Mouse (Mus musculus) left cerebral cortex, adult 11 months (tissue): ENCODE data around the gene Smad9.
"Not testable (repeated sequence)": the region's sequence is repeated elsewhere in the genome, so short reads cannot be mapped to it uniquely, and the experiment has no call there.

ENCODE experiments used
- DNase-seq: peaks from one replicate; pipeline ENCODE4 v3.0.0; 2022; ENCODE audit warnings: low spot score

The Smad9 gene

DNA sequence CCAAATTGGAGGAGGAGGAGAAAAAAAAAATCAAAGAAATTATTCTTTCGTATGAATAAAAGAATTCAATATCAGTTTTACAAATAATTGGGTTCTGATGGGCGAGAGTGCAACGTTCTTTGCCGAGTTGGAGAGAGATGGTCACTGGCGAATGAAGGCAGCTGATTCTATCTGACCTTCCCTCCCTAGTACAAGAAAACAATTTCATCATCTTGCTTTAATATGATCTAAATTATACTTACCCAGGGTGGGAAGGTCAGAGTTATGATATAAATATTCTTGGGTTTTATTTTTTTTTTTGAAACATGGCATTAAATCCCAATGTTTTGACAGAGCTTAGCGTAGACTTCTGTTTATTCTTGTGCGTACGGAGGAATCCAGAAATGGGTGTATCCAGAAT is 2.1 kb downstream of the Smad9 start:
- no peak for DNase-seq

DNA sequence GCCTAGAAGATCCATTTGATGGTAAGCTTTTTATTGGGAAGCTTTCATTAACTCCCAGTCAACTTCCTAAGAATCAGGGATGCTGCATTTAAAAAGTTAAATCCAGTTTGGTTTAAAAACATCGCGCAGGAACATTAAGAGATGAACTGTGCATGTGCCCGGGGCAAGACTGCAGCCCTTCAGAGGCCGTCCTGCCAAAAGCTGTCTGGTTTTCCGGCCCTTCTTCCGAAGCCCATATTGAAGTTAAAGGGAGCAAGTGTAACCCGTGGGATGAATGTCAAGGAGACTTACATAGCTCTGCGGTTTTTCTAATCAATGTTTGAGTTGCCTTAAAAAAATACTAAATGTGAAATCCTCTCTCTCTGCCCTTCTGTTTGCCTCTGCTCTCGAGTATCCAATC is 3.8 kb downstream of the Smad9 start:
- DNase-seq: no peak

DNA sequence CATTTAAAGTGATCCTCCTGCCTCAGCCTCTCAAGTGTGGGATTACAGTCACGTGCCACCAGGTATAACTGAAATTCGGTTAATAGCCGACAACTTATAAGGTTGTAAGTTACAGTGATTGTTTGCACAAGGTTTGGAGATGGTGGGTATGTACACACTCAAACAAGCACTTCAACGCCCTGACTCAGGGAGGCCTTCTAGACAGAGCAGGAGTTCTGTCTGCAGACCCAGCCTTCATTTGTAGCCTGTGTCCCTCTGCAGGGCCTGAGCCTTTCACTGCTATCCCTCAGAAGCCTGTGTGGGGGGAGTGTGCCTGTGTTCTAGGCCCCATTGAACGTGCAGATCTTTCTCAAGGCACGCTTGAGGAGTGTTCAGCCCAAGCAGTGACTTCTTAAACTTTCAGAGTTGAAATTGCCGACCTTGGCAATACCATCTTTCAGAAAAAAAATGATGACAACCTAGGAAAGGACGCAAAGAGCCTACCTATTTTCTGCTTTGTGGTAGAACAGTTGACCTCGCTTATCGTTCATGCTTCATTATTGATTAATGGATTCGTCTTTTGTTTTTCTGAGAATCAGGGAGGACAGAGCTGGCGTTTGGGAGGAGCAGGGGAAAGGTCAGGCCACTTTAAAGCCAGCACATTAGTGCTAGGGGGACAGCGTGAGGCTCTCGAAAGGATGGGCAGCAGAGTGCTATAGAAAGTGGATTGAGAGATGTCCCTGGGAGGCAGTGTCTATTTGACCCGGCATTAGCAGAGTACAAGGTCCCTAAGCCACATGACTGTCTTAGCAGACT is 5.1 kb downstream of the Smad9 start:
- DNase-seq: no peak

DNA sequence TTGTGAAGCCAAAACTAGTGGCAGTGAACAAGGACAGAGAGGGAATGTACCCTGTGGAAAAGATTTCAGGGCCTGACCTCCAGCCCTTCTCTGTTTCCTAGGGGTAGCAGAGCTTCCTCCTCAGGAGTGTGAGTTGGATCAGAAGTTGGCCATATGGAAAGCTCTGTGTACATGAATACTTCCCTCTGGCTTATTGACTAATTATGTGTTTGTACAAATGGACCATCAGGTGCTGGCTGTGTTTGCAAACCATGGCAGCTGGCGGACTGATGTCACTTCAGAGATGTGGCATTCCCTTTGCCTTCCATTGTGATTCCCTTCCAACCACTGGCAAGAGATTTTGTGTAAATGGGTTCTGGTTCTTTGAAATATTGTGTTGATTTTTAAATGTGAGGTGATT is 5.9 kb downstream of the Smad9 start:
- no peak for DNase-seq

DNA sequence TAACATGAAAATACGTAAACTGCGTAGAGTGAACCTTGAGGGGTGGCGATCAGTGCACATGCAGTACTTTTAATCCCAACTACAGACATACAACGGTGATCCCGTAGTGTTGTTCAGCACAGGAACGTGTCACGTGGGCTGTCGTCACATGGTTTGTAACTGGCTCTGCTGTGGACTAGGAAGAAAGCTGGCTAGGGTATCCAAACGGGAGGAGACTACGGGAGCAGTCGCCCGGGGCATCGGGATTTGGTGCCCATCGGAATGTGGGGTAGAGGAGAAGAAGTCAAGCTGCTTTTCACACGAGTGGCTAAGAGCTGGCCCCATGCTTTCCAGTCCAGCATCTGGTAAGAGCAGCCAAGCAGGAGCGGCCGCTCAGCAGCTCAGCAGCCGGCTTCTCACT is 9.0 kb downstream of the Smad9 start:
- peak; percentile 29 for DNase-seq

DNA sequence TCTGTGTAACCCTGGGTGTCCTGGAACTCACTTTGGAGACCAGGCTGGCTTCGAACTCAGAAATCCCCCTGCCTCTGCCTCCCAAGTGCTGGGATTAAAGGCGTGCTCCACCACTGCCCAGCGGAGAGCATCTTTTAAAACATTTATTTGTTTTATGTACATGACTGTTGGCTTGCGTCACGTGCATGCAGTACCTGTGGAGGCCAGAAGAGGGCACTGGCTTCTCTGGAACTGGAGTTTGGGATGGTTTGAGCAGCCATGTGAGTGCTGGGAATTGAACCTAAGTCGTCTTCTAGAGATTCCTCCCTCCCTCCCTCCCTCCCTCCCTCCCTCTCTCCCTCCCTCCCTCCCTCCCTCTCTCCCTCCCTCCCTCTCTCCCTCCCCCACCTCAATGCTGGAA is 10.1 kb downstream of the Smad9 start:
- DNase-seq: not testable (repeated sequence)

DNA sequence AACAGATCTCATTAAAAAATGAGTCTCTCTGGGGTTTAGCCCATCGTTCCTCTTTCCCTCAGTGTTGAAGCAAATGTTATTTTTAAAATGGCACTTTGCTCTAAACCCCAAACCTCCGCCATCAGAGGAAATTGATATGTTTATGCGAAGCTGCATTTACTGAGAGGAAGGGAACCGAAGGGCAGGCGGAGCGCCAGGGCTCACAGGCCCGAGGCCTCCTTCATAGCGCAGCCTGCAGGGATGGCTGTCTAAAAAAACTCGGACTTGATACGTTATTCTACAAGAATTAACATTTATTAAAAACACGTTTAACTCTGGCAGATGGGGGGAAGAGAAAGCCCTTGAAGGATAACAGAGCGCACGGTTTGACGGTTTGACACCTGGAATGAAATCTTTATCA is 10.7 kb downstream of the Smad9 start:
- no peak for DNase-seq

DNA sequence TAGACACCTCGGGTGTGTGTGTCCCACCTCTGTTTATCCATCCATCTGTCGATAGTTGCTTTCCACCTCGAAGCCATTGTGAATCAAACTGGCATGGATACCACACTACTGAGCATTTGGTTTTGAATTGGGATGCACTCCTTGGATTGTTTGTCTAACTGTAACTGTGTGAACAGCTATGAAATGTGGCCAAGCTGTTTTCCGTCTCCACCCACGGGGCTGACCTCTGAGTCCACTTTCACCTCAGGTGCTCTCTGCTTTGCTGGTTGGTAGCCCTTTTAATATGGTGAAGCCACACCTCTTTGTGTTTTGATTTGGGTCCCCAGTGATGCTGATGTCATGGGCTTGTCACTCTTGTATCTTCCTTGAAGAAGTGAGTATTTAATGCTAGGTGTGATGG is 11.4 kb downstream of the Smad9 start:
- no peak for DNase-seq

DNA sequence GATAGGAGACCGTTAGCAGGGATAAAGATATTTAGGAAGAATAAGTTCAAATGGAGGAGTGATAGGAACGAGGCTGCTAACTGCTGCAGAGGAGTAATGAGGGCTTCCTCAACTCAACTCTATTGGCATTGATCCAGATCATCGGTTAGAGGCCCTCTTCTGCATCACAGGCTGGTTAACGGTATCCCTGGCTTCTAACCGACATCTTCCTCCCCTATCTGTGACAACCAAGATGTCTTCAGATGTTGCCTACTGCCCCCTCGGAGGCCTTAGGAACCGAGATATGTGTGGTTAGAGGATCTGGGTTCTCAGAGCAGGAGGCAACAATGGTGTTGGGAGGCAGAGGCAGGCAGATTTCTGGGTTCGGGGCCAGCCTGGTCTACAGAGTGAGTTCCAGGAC is 13.2 kb downstream of the Smad9 start:
- DNase-seq: no peak

DNA sequence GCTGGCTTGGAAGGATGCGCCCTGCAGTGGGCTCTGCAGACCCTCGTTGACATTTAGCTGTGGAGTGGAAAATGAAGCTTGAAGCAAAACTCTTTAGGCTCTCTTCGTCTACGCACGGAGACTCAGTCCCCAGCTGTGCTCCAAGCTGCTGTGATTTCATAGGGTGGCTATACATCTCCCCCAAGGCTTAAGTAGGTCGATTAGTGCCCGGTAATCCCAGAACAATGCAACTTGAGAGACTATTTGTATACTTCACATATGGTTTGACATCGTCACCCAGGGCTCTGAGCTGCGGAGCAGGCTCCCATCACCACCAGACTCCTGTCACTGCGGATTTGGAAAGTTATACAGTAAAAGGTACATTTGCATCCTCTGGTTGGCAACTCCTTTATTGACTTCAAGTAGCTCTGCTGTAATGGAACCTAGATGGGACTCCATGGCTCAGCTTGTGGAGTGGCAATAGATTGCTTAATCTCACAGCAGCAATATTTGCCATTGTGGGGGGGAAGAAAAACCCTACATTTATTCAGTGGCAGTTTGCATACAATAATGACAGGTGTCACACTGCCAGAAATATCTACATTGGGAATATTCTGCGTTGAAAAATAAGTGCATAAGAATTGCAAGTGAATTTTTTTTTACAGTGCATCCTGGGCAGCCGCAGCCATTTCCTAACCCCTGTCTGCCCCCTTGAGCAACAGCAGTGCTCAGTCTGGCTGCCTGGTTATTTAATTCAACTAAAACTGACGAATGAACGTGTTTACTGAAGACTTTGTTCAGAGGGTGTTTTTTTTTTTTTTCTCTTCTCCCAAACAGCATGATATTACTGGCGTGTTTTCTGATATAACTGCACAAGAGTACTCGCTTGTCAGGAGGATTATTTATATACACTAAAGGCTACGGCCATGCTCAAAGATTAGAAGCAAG is 14.2 kb downstream of the Smad9 start:
- DNase-seq: no peak

DNA sequence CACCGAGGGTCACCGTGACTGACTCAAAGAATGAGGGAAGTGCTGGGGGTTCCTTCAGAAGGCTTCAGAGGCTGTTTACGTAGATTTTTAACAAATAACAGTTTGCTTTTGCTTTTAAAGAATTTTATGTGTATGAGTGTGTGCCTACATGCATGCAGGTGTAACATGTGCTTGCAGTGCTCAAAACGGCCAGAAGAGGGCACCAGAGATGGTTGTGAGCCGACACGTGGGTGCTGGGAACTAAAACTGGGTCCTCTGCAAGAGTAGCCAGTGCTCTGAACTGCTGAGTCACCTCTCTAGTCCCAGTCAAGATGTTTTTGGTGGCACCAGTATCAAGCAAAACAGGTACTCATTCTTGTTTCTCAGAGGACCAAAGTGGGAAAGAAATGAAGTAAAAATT is 18.2 kb downstream of the Smad9 start:
- DNase-seq: no peak

DNA sequence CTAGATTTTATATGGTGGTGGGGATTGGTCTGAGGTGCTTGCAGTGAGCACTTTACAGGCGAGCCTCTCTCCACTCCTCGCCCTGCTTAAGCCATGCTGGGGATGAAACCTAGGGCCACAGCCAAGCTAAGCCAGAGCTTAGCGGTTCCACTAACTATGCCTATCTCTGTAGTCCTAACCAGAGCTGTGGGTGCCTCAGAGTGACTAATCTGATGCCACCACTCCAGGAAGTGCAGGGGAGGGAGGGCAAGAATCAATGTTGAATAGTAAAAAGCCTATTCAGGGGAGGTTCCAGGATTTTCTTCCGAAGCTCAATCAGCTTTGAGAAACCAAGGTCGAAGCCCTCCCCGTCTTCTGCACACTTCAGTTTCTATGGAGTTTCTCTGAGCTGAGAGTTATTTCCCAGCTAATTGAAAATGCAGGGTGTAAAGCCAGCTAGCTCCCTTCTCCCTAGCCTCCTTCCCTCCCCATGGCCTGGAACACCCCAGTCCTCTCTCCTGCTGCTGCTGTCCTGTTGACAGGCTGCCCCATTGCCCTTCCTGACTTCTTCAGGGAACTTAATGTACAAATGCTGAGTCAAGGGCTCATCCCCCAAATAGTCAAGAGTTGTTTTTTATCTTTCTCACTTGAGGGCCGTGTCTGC is 20.7 kb downstream of the Smad9 start:
- DNase-seq: no peak

DNA sequence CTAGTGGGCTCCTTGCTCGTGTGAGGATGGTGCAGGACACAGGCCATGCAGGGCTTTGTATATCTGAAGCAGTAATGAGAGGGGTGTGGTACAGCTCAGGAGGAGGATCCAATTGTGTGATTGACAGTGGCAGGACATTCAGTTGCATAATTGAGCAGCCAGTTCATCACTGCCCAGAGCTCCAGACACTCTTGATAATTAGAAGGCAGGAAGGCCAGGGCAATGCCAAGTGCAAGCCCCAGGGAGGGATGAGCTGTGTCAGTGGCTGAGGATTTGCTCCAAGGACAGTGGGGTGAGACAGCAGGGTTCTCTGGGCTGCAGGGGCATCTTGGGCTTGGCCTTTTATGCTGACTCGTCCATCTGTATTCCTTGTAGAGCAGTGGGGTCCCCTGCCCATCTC is 35.2 kb downstream of the Smad9 start:
- no peak for DNase-seq

DNA sequence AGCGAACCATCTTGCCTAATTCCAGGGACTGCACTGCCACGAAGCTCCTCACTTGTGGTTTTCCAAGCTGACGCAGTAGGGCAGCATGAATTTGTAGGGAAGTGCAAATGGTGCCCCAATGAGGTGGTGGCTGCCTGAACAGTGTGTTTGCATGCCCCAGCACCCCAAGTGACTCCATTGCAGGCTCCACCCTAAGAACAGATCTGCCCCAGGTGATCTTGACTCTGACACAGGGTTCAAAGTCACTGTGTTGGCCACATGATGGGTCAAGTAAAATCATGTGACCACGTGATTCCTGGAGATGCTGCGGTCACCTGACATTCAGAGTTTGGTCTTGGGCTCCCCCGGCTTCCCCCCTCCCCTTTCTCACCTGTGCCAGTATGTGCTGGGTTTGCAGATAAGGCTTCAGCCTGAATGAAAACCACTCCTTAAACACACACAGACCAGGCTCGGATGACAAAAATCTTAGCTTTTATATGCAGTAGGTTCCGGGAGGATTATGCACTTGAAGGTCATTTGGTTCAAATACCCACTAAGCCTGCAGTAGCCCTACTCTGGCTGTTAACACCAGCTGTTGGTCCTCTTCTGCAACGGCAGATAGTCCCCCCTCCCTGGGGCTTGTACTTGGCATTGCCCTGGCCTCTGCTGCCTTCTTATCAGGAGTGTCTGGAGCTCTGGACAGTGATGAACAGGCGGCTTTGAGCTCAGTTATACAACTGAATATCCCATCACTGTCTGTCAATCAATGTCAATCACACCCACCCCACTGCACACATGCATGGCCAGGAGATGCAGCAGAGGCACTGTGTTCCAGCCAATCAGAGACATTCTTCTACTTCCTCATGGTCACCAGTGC is 36.7 kb downstream of the Smad9 start:
- no peak for DNase-seq

DNA sequence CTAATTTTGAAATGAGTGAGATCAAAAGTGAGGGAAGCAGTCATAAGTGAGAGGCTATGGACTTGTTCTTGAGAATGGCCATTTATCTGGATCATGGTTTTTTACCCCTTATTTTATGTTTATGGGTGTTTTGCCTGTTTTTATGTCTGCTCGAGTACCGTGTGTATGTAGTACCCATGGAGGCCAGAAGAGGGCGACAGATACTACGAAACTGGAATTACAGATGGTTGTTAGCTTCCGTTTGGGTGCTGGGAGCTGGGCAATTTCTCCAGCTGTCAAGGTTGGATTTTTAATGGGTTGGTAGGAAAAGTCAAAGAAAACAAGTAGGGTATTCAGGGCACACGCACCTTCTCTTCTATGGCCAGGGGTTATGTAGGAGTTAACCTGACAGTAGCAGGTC is 38.4 kb downstream of the Smad9 start:
- no peak for DNase-seq

DNA sequence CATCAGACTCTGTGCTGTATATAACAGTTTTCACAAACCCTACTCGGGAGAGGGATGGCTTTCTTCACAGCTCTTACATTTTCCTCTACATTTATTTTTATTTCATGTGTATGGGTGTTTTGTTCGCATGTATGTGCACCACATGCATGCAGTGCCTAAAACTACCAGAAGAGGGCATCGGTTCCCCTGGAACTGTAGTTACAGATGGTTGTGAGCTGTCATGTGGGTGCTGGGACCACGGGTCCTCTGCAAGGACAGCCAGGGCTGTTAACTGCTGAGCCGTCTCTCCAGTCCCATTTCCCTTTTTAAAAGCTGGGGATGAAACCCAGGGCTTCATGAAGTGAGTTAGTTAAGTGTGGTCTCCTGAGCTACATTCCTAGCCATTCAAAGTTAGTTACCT is 40.0 kb downstream of the Smad9 start:
- DNase-seq: no peak

DNA sequence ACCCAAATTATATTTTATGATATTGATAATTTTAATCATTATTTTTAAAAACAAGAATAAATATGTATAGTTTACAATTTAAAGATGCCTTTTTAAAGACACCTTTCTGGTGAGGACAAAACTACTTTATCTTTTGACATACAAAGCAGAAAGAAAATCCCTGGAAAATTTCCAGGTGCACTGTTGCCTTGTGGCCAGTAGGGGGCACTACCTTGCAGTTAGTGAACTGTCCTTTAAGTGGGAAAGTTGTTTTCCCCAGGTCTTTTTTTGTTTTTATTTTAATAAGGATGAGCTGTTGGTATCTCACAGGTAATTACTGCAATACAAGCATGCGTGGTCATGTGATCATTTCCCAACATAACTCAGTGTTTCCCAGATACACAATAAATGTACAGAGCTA is 40.4 kb downstream of the Smad9 start:
- DNase-seq: no peak

DNA sequence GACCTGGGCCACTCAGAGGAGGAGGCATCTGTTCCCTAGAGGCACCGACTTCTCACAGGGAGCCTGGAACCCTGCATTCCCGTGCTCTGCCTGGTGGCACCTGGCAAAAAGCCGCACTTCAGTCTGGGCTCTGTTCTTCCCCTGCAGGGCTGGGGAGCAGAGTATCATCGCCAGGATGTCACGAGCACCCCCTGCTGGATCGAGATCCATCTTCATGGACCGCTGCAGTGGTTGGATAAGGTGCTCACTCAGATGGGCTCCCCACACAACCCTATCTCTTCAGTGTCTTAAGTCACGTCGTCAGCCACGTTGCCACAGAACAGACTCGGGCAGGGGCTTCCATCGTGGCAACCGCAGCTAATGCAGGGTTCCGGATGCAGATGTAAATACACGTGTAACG is 41.8 kb downstream of the Smad9 start:
- DNase-seq: peak; percentile 28

DNA sequence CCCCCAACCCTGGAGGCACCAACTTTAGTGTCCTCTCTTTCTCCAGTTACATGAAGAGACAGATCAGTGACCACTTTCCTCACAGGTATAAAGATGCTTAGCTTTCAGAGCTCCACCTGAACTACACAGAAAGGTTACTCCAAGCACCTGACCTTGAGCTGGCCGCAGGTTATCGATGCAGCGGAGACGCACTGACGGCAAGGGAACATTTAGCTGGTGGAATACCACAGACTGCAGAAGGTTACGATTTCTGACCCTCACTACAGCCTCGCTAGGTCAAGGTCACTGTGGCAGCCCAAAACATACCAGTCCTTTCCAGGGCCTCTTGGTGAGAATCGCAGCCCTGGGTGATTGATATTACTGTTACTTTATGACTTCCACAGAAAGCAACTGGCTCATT is 48.3 kb downstream of the Smad9 start:
- no peak for DNase-seq

DNA sequence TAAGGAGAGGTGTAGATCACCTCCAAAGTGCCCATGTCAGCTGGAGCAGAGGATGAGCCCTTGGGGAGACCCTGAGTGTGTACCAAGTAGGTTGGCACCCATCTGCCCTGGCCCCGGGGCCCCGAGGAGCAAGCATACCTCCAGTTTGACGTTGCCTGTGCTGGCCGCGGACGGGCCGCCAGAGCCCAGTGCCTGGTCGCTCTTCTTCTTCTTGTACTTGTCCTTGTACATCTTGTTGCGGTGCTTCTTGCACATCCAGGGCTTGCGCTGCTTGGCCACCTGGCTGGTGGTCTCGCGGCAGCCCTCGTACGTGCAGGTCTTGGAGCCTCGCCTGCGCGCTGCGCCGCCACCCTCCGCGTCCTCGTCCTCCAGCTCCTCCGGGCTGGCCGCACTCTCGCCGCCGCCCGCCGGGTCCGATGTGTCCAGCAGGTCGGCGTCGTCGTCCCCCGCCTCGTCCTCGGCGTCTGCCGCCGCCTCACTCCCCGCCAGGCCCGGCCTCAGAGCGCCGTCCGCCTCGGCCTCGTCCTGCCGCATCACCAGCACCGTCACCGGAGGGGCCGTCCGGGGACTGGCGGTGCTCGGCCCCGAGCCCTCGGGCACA is 51.8 kb downstream of the Smad9 start:
- no peak for DNase-seq

DNA sequence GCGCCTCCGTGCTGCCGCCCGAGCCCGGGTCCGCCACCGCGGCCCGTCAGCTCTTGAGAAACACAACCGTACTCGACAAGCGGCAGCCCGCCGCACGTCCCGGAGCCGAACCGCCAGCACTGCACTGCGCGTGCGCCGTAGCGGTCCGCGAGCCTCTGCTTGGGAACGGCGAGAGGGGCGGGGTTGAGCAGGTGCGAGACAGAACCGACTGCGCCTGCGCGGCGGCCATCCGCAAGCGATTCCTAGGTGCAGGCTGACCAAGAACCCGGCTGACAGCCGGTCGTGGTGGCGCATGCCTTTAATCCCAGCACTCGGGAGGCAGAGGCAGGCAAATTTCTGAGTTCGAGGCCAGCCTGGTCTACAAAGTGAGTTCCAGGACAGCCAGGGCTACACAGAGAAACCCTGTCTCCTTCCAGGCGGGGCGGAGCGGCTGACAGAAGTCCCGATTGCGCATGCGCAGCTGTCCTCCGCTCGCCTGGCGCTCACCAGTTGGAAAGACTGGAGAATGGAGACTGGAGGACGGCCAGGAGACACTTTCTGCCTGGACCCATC is 52.4 kb downstream of the Smad9 start, which contains the start of gene Rfxap:
Rfxap (minus strand) TSS at position 126 of the 552 bp plus-strand sequence.
- peak; percentile 89 for DNase-seq
